Mouse (Mus musculus) kidney, adult 8-10 months (tissue): ENCODE data around the gene Rgl1.

Experiments used
- DNase-seq, 2 experiments: peaks; one replicate each; pipeline ENCODE4 v3.0.0; 2022

Gene Rgl1

DNA sequence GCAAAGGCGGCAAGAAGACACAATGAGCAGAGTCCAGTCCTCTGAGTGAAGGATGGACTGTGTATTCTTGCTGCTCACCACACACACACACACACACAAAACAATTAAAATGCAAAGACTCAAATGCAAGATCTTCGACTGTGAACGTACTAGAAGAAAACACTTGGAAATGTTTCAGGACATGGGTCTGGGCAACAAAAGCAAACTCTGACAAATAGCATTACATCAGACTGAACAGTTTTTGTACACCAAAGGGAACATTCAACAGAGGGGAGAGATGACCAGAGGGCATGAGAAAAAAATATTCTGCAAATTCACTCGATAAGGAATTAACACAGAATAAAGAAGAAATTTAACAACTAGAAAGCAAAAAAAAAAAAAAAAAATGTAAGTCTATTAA lies 52.2 kb downstream of the Rgl1 start:
- DNase-seq: no peak

DNA sequence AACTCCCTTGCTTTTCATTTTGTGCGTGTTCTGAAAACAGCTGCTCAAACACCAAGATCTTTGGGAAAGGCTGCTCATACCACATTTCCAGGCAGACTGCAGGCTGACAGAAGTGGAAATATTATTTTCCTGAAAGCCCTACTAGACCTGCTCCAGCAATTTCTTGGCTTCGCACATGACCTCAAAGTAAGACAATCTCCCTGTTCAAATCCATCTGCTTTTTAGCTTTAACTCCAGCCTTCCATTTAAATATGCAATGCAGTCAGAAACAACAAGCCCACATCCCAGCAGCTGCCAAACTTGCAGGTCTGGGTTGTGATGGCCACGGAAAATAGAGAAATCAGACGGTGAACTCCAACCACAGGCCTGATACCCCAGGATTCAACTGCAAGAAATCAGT lies 55.1 kb downstream of the Rgl1 start:
- DNase-seq: no peak

DNA sequence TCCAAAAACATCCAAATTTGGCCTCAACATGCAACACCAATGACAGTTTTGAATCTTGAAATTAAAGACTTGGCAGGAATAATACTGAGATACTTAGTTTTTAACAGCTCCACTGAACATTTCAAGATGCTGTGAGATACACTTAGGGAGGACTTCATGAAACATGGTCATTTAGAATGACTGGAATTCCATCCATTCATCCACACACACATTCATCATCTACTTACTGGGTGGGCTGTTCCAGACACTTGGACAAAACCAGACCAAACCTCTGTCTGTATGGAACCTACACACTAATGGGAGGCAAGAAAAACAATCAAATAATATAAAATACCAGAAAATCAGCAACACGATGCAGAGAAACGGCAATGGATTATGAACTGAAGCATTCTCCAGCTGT lies 58.6 kb downstream of the Rgl1 start:
- no peak for DNase-seq

DNA sequence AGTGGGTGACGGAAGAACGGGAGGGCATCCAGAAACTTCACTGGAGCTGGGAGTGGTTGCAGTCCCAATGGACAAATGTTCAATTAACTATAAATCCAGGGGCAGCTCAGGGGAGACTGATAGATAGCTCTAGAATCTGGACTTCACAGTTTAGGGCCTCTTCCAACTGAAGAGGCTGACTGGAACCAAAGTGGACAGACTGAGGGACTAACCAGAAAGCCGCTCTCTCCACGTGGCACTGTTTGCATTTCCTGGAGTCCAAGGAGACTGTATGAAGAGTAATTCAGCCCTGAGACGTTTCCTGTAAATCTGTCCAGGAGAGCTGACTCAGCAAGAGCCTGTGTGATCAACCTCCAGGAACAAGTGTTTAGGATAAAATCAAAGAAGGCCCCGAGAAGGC lies 62.2 kb downstream of the Rgl1 start:
- DNase-seq: no peak

DNA sequence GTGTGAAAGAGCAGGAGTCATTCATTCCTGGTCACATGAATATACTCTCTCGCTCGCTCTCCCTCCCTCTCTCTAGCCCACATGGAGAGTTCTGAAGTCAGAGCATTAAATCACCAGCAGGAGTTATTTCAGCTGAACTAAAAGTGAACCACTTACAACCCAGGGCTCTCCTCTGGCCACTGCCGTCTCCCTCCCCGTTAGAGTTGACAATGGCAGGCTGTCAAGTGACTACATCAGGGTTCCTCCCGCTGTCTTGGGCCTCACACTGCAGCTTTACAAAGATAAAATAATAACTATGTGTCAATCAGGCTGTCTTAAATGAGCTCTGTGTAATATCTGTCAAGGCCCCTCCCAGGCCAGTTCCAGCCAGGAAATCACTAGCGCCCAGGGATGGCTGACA lies 63.2 kb downstream of the Rgl1 start:
- DNase-seq: no peak

DNA sequence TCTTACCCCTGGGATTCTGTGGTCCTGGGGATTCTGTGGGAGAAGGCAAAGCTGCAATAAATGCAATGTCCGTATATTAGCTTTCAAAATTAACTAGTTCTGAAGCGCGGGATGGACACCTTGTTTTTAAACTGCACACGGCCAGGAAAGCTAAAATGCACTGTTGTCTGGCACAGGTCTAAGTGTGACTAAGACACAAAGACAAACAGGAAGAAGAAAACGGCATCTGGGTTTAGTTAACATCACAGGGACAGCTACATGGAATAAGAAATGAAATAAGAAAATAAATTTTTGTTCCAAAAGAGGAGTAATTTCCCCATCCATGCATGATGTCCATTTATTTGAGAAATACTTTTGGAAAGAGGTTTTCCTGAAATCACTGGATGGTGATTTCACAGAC lies 65.1 kb downstream of the Rgl1 start:
- DNase-seq: no peak

DNA sequence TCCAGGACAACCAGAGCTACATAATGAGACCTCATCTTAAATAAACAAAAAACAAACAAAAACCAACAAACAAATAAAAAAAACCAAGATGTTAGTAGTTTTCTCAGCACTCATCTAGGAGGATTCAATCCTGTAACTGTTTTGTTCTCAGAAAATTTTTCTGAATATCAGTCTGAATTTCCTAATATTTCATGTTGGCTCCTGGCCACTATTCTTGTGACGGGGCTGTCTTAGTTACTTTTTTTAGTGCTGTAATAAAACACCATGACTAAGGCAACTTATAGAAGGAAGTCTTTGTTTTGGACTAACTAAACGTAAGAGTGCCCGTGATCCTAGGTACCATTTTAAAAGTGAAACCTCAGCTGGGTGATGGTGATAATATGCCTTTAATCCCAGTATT lies 68.8 kb downstream of the Rgl1 start:
- no peak for DNase-seq

DNA sequence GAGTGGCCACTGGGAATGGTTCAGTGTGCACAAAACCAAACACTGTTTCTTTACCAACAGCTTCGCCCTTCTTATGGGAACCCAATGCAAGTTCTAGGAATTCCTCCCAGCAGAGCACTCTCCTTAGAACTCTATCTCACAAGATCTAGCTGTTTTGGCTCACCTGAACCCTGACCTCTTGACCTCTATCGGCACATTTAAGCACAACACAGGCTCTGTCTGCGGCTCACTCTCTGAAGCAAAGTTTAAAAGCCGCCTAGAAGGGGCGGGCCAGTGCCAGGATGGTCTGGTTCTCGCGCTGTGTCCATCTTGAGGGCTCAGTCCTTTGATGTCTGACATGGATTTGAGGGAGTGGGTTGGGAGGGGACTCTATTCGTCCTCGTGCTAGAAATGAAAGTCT lies 70.7 kb downstream of the Rgl1 start:
- no peak for DNase-seq

DNA sequence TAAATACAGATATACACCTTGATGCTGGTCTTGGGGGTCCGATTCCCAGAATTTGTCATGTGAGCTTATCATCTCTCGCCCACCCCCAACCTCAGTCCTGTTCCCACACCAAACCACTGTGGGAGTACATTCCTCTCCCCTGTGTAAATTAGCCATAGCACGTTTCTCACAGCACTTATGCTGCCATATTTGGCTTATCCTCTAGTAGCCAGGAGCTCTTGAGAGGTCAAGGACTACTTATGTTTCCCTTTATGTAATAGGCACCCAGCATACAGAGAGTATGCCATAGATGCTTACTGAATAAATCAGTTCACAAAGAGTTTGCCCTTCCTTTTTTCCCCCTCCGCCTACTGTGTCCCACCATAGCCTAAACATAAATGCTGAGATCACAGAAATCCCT lies 76.2 kb downstream of the Rgl1 start:
- DNase-seq: no peak

DNA sequence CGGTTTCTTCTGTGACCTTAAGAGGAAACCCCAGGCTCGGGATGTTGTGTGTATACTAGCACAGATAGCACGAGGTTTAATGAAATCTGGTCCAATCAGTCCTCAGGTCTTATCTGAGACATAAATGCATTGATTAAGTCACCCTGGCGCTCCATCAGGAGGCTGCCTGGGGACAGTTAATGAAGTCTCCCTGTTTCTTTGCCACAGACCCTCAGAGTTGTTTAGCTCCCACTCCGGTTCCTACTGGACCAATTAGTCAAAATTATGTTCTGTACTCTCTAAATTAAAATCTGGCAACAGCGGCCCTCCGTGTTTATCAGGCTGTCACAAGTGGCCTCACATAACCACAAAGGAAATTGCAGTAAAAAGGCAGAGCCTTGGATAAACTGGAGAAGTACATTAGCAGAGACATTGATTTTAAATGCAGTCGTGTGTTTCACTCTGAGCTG lies 78.4 kb downstream of the Rgl1 start:
- DNase-seq: no peak

DNA sequence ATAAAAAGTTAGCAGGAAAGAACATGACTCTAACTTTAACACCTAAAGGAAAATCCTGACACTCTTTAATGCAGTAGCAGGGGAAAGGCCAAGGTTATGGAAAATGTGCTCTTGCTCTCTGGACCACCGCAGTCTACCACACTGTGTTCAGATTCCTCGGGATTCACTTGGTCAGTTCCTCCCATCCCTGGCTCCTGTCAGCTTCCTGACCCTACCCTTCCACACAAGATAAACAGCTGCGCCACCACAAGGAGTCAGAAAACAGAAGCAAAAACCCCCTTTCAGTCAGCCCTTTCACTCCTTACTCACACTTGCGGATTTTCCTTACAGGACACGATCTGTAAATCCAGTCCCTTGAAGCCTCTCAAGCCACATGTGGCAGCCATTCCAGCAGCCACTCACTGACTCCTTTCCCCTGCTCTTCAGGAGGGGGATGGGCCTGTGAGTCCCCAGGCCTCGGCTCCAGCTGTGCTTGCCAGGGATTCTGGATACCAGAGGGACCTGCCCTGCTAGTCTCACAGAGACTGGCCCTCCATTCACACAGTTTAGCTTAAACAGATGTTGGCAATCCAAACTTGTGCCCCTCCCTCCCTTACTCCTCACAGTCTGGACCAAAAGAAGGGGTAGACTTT lies 78.9 kb downstream of the Rgl1 start:
- DNase-seq: no peak

DNA sequence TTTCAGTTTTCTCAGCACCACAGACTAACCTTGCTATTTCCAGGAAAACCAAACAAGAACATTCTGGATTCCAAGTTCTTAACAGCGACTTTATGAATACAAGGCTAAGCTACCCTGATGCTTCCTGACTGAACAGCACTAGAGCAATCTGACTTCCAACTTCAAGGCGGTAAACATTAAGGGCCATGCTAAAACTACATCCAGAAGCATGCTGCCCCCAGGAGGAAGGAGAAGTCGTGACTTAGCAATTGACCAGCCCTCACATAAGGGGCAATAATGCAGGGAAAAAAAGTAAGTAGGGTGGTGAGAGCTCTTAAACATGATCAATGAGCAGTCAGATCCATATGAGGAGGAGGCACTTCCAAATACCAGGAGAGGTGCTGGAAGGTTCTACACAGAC lies 80.6 kb downstream of the Rgl1 start:
- DNase-seq: no peak

DNA sequence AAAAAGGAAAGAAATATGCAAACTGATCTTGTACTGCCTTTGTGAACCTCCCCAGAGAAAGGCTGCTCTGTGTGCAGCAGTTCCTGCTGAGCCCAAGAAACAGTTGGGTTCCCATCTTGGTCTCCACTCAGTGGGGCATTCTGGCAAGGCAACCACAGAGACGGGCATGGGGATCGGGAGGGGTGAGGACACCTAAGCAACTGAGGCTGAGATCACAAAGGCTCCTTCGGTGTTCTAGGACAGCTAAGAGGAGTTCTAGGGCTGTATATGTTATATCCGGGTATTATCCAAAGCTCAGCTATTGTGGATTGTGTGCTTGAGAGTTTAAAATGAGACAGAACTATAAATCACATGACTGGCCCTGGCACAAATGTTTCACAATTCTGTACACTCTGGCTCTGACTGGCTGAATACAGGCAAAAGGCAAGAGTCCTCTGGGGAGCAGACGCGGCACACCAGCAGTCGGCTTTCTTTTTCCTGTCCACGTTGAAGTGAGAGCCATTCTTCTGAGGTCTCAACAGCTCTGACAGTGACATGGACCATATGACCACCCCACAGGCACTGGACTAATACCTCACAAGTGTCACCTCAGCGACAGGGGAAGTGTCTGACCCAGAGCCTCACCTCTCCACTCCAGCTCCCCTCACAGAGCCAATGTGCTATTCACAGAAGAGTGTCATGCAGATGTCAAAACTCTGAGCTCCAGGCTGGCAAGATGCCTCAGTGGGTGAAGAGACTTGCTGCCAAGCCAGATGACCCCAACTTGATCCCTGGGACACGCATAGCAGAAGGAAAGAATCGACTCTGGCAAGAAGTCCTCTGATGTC lies 83.6 kb downstream of the Rgl1 start:
- peak; percentile 29 to 45 for DNase-seq

DNA sequence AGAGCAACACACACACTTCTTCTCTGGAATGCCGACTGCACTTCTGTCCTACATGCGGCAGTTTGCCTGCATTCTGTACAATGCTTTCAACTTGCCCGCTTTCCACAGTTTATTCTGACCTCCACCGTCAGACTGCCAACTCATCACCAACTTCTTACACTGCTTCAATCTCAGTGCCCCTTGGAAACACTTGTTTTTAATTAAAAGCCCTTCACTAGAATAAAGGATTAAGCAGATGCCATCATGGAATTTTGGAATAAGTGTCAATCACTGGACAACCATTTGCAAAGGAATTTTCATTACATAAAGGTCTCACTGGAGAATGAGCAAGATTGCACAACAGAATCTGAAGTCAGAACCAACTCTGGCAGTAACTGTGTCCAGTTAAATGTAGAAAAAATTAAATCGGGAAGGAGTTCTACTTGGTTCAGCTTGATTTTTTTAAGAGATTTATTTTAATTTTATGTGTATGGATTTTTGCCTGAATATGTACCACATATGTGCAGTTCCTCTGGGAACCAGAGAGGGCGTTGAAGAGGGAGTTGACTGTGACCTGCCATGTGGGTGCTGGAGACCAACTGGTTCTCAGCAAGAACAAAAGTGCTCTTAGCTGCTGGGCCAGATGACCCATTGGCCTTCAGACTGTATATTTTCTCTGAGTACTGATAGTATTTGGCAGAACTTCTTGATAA lies 84.3 kb downstream of the Rgl1 start:
- DNase-seq: no peak

DNA sequence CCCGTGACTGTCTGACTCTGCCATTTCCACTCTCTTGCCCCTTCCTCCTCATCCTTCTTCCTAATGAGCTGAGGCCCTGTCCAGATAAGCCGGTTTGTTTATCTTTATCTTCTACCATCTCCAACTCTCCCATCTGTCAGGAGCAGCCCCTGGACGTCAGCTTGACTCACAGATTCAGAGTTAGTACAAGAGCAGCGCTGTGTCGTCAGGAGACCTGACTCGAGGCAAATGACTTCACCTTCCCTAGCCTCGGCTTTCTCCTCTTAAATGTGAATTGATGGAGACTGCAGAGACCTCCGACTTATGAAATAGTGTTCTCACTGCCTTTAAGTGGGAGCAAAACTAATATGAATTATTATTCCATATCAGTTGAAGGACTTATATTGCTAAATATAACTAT lies 85.0 kb downstream of the Rgl1 start:
- DNase-seq: no peak

DNA sequence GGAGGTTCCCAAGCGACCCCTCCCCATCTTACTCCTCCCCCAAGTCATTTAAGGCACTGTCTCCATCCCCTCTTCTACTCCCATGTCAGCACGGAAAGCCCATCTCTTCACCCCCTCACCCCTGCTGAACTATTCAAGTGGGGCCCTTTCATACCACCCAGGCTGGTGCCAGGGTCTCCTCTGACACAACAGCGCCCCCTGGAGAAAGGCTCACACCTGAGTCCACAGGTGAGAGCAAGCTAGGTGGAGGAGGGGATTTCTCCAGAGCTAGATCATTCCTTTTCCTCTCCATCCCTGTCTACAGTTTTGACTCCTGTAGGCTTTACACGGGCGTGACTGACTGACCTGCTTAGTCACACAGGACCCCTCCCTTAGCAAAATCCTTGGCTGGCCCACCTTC lies 87.7 kb downstream of the Rgl1 start:
- DNase-seq: peak in 1 of 2 experiments; percentile 63

DNA sequence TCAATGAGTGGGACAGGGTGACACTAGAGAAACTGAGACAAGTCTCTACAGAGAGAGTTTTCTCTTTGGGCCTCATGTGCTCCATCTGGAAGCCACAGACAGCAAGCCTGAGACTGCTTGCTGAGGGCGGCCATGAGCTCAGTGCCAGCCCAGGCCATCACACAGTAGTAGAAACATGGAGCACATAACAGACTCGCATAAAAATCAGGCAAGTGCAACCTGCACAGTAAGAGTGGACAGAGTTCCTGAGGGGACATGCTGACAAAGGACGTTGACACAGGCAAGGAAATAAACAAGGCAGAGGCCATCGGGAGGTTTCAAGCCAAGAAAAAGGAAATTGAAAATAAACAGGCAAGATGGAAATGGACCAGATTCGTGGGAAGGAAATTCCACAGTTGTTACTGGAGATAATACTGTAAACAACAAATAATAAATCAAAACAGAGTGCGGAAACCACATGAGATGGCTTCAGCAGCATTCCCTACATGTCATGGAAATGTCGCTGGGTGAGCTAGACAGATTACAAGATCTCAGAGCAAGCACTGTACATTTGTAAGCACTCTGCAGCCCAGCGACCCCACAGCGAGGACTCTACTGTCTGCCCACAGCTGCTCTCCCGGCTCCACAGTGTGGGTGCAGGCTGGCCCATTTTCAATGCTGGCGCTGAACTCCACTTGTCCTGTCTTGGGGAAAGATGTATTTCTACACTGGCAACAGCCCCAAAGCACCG lies 88.5 kb downstream of the Rgl1 start:
- DNase-seq: peak; percentile 23 to 64

DNA sequence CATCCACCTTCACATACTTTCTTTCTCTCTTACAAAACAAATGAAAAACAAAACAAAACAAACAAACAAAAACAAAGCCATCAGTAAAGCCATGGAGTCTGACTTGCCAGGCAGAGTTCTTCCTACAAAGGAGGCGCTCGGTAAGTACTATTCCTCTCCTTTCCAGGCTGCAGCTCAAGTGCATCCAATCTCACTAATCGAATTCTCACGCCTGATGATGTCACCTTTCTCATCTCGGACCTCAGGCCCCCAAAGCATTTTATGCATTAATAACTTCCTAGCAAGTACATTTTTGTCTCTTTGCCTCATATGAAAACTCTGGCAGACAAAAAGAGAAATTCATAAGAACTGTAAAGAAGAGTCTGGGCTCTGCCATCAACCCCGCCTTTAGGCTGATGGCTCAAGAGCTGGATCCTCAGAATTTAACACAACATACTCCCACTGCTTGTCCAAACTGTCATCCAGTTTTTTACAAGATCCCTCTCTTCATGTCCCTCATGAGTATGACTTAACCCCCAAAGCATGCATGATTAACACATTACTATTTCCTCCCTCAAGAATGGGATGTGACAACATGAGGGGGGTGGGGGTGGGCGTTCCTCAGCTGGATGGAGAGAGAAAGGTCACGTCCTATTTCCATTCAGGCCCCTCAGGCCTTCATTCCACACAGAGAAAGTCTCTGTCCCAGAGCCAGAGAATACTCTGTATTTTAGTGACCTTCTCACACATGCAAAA lies 96.5 kb downstream of the Rgl1 start:
- no peak for DNase-seq

DNA sequence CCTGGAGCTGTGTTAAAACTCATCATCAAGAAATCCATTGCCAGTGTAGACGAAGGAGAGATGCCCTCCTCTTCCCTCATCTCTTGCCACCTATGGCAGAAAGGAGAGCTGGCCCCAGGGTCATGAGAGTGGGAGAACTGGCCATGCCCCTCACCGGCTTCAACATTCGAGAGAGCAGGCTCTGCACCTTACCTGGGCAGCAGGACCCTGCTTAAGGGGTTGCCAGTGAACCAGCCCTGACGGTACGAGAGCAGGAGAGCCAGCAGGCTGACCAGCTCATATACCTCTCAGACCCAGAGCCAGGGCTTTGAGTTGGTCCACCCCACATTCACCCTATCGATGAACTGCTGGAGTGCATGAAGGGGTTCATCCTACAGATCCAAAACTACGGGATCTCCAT lies 105.7 kb downstream of the Rgl1 start:
- no peak for DNase-seq

DNA sequence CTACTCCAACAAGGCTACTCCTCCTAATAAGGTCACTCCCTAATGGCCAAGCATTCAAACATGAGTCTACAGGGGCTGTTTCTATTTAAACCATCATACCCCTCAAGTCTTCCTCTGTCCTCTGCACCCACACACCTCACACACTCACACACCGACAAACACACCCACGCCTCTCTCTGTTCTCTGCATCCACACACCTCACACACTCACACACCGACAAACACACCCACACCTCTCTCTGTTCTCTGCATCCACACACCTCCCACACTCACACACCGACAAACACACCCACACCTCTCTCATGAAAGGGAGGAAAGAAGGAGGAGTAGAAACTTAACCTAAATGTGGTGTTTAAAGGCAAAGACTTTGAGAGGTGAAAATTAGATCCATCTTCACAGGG lies 106.2 kb downstream of the Rgl1 start:
- DNase-seq: no peak

DNA sequence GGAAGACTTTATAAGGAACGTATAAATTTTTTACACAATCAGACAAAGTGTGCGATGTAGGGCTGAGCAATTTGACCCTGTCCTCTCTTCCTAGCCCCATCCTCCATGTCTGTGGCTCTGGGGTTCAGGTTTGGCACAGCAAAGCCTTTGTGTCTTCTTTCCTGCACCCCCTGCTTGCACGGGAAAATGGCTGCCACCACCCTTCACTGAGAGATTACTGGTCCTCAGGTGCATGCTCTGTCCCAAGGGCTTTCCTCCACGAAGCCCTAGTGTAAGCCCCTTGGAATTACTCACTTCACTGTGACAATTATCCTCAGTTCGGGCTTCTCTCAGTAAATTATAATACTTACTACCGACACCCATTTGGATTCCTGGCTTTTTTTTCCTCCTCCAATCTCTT lies 109.5 kb downstream of the Rgl1 start:
- no peak for DNase-seq

DNA sequence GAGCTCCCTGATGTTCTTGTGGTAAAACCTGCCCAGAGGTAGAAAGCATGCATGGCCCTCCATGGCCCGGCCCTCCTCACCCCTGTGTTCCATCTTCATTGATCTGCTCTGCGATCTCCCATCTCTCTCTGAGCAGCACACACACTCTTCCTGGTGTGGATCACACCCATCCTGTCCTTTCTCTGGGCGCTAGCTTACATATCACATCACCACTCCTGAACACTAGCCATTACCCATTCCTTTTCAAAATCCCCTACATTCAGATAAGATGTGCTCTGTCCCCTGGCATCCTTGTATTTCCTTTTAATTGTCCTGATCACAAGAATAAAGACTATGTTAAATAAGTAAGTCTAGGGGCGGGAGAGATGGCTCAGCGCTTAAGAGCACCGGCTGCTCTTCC lies 111.3 kb downstream of the Rgl1 start:
- no peak for DNase-seq

DNA sequence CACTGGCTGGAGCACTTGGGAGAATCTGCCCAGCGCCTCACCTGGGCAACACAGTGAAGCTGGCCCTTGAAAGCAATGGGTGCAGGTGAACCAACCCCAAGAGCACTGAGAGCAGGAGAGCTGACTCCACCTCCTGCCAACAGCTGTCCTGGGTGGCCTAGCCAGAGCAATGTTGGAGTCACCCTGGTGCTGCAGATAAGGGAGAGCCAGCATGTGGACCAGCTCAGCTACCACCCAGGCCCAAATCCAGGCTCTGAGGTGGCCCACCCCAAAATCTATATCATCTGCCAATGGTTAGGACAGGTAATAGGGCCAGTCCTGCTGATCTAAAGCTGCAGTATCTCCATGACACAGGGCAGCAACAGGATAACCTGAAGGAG lies 114.7 kb downstream of the Rgl1 start:
- no peak for DNase-seq
